Mouse (Mus musculus) ES-Bruce4 (cell line): Measurements from ENCODE around the gene Rps17. TPM values are rescaled to one million over a fixed set of nuclear protein-coding genes. Genes with fewer than 3 reads are reported as not detected.

Experiments used
- H3K27ac ChIP-seq: 2 replicates; pipeline ENCODE4 v1.5.1; 2012; ENCODE audit warnings: low read length, inconsistent platforms; ENCODE audit not compliant: insufficient read depth
- H3K27me3 ChIP-seq: 2 replicates; pipeline ENCODE4 v1.6.1; 2012; ENCODE audit warnings: mild to moderate bottlenecking, low read length, inconsistent platforms; ENCODE audit not compliant: control insufficient read depth, poor library complexity, insufficient read depth, severe bottlenecking
- H3K36me3 ChIP-seq: 2 replicates; pipeline ENCODE4 v1.6.1; 2012; ENCODE audit warnings: inconsistent platforms, mild to moderate bottlenecking, low read length, moderate library complexity; ENCODE audit not compliant: control insufficient read depth, poor library complexity, insufficient read depth, severe bottlenecking
- H3K4me1 ChIP-seq: one replicate; pipeline ENCODE4 v1.8.1; 2011; ENCODE audit warnings: low read length; ENCODE audit not compliant: control insufficient read depth, insufficient read depth
- H3K4me3 ChIP-seq: 2 replicates; pipeline ENCODE4 v1.5.1; 2011; ENCODE audit warnings: low read depth, mild to moderate bottlenecking, low read length
- H3K9ac ChIP-seq: 2 replicates; pipeline ENCODE4 v1.6.1; 2012; ENCODE audit warnings: low read depth, mild to moderate bottlenecking, inconsistent platforms; ENCODE audit not compliant: poor library complexity, severe bottlenecking
- H3K9me3 ChIP-seq: replicated peaks from 2 replicates; pipeline ENCODE4 v1.6.1; 2012; ENCODE audit warnings: mild to moderate bottlenecking, low read length, inconsistent platforms; ENCODE audit not compliant: control insufficient read depth, poor library complexity, insufficient read depth, severe bottlenecking
- CTCF ChIP-seq: IDR thresholded peaks from one replicate; pipeline ENCODE4 v1.8.1; 2011; ENCODE audit warnings: low read depth, low read length
- EP300 ChIP-seq: IDR thresholded peaks from 2 replicates; pipeline ENCODE4 v1.6.1; 2011; ENCODE audit warnings: low read depth, low read length; ENCODE audit not compliant: insufficient read depth
- POLR2A ChIP-seq: IDR thresholded peaks from one replicate; pipeline ENCODE4 v1.8.1; 2011; ENCODE audit warnings: low read length; ENCODE audit not compliant: insufficient read depth
- polyA plus RNA-seq: library from polyadenylated mRNA; stranded (reverse); fragments of >200 nt; gene quantifications from 2 replicates; pipeline ENCODE4 v1.2.4, GENCODE M21; 2011; ENCODE audit warnings: low read depth; ENCODE audit not compliant: missing spikeins, insufficient read depth, insufficient read length

Rps17 gene
- polyA plus RNA-seq, 1 experiment: 2,648 TPM

DNA sequence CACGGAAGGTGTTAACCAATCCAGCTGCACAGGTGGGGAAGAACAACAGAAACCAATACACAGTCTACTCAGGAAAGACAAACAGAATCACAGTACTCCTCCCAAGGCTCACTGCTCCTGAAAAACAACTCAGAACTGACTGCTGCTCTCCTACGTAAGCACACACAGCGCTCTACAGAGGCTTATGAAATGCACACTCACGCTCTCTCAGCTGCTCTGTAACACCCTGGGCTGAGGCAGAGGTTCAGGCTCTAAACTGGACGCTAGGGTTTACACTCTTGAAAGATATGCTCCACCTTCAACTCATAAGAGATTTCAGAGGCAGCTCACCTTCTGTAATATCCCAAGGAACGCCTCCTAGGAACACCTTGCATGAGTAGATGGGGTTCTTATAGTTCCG lies 11.9 kb upstream of the Rps17 start:
- no peak overlapping the region for H3K4me3 ChIP-seq
- no peak overlapping the region for H3K9ac ChIP-seq
- no peaks in the 10 kb centered on the region for H3K9me3 ChIP-seq

DNA sequence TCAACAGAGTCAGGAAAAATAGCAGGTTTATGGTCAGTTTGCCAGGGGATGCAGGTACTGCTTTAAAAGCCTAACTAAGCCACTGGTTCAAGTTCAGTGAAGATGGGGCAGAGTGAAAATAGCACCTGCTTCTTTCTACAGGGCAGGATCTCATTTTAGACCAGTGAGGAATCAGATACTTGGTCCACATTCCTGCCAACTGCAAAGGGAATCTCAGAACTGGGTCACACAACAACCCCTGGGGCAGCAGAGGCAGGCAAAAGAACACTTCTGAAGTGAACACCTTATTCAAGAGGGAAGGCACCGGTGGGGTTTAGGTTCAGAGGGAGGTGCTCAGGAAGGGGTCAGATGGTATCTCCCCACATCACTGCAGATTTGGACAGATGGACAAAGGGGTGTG lies 11.3 kb upstream of the Rps17 start:
- H3K9ac ChIP-seq: no peak overlapping the region
- H3K36me3 ChIP-seq: no peaks in the 10 kb centered on the region
- no peaks in the 10 kb centered on the region for H3K27me3 ChIP-seq
- no peak for TF ChIP-seq POLR2A
- no peak overlapping the region for H3K27ac ChIP-seq
- H3K4me1 ChIP-seq: no peaks in the 10 kb centered on the region
- H3K4me3 ChIP-seq: no peak overlapping the region
- H3K9me3 ChIP-seq: no peaks in the 10 kb centered on the region

More for the DNA sequence above, 11.9 kb upstream of the Rps17 start:
- Histone ChIP-seq H3K4me1 (no peaks in the 10 kb centered on the region), H3K36me3 (no peaks in the 10 kb centered on the region), H3K27me3 (no peaks in the 10 kb centered on the region), H3K27ac (no peak overlapping the region)
- no peak for TF ChIP-seq EP300
- TF ChIP-seq POLR2A: no peak
- TF ChIP-seq CTCF: no peak

DNA sequence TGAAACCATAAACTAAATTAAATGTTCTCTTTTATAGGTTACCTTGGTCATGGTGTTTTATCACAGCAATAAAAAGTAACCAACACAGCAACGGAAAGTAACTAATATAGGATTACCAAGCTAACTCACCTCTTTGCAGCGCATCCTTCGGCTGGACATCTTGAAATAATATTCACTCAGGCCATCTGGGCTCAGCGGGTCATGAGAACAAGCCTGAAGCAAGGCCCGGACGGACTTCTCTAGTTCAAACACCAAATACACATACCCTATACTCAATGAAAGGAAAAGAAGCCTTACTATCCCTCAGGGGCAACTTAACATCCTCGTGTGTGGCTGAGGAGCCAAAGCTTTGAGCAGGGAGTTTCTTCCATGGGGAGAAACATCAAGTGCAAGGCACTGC lies 10.7 kb upstream of the Rps17 start:
- no peak overlapping the region for H3K27ac ChIP-seq
- H3K27me3 ChIP-seq: no peaks in the 10 kb centered on the region
- no peaks in the 10 kb centered on the region for H3K4me1 ChIP-seq
- no peak overlapping the region for H3K4me3 ChIP-seq
- no peaks in the 10 kb centered on the region for H3K36me3 ChIP-seq
- H3K9ac ChIP-seq: no peak overlapping the region
- H3K9me3 ChIP-seq: no peaks in the 10 kb centered on the region
- TF ChIP-seq CTCF (no peak), EP300 (no peak), POLR2A (no peak)

DNA sequence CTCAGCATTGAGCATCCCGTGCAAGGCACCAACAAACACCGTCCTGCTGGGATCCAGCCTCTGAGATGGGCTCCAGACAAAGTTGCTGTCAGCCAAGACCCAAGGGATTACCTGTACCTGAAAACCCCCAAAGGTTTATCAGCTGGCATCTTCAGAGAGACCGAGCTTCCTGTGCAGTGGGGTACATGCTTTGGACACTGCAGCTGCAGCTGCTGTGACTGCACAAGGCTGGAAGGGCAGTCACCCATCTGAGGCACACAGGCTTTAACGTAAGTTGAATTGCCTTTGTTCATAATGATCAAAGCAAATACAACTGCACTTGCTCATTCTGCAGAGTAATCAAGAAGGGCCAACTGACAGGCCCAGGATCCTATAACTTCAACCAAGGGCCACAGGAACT lies 6.8 kb upstream of the Rps17 start:
- Histone ChIP-seq H3K9me3 (no peaks in the 10 kb centered on the region), H3K27me3 (no peaks in the 10 kb centered on the region), H3K4me3 (no peak overlapping the region), H3K9ac (no peak overlapping the region), H3K4me1 (no peaks in the 10 kb centered on the region), H3K27ac (no peak overlapping the region), H3K36me3 (no peaks in the 10 kb centered on the region)
- TF ChIP-seq CTCF (no peak), POLR2A (no peak), EP300 (no peak)

DNA sequence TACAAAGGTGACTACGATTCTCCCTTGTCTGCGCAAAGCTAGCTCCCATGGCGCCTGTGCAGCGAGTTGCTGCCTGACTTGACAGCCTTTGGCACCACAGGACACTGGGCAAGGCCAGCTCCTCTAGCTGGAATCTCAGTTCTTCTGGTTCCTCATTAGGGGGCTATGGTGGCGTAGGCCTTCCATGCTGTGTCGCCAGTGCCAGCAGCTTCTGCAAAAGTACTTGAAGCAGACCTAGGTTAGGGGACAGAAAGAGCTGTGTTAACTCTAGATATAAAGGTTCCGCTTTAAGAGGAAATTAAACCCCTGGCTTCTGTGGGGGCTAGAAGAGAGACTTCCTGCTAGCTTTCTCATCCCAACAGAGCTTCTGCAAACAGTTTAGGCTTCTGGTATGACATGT lies 3.2 kb upstream of the Rps17 start:
- H3K36me3 ChIP-seq: peaks cover 14% of the 10 kb centered on the region
- no peak for TF ChIP-seq EP300
- TF ChIP-seq POLR2A: no peak
- TF ChIP-seq CTCF: no peak

DNA sequence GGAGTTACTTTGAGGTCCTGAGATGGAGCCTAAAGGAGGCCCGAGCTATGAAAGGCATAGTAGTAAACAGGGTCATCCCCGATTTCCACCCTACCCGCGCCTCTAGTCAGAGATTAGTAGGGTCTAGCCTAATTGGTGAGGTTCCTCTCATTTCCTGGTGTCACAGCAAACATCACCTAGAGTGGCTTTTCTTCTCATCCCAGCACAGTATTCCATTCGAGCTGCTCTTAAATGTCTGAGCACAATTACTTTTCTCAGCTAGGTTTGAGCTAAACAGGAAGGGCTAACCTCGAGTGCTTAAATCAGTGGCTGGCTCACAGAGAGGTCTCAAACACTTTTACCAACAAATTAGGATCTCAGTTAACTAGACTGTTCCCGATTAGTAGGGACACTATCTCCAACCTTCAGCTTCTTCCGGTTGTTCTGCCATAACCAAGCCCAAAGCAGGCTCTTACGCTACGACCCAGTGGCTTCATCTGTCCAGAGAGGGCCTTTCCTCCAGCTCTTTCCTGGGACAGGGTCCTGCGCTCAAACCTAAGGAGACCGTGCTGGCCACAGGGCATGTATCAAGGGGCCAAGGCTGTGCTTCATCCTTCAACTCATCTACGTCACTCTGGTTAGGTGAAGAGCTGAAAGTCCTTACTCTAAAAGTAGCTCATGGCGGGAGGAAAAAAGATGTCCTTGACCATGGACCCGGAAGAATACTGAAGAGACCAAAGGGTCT lies 555 bp upstream of the Rps17 start:
- H3K27ac ChIP-seq: 0 out of 2 replicates have a peak overlapping the region, but pooled peaks have one; percentile 22

More for the DNA sequence above, 3.2 kb upstream of the Rps17 start:
- Histone ChIP-seq H3K4me3 (no peak overlapping the region), H3K9ac (no peak overlapping the region), H3K4me1 (no peaks in the 10 kb centered on the region), H3K27ac (no peak overlapping the region), H3K9me3 (no peaks in the 10 kb centered on the region), H3K27me3 (no peaks in the 10 kb centered on the region)

More for the DNA sequence above, 555 bp upstream of the Rps17 start:
- no peaks in the 10 kb centered on the region for H3K27me3 ChIP-seq
- H3K4me3 ChIP-seq: peak overlapping the region; percentile 69
- H3K36me3 ChIP-seq: peaks cover 38% of the 10 kb centered on the region
- H3K4me1 ChIP-seq: no peaks in the 10 kb centered on the region
- H3K9ac ChIP-seq: peak overlapping the region; percentile 86
- TF ChIP-seq EP300 (no peak), POLR2A (no peak), CTCF (no peak)
- no peaks in the 10 kb centered on the region for H3K9me3 ChIP-seq
